Mouse (Mus musculus): Measurements from ENCODE around the gene Ces1e.

The Ces1e gene

DNA sequence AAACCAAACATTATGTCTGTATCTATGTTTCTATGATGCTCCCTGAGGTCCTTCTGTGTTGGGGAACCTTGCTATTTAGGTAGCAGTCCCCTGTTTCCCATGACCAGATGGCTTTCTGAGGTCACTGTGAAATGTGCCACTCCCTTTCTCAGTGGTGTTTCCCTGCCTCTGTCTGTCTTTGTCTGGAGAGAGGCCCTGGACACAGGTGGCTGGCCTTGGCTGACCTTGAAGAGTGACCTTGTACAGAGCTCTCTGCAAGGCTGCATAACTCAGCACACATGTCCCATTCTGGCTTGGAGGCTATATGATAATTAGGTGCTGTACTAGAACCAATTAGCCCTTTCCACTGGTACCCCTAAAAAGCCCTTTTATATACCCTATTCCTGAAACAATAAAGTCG, 52.8 kb downstream of the Ces1e start:
- DNase-seq (ENCODE audit: low read depth, low spot score): no peak

DNA sequence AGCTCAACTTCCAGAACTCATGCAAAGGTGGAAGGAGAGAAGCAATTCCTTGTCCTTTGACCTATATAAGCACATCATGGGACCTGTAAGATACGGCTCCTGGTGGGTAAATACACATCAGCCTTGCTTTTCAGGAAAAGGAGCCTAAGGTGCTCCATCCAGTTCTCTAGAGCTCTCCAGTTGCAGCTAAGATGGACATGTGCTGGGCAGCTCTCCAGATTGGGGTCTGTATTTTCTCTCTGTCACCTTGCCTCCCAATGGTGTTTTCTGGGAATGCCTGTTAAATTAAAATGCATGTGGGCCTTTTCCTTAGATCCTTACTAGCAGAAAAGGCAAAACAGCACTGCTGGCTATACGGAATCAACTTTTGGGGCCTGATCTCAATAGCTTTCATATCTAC, 54.9 kb downstream of the Ces1e start:
- DNase-seq (ENCODE audit: low read depth, low spot score): no peak

DNA sequence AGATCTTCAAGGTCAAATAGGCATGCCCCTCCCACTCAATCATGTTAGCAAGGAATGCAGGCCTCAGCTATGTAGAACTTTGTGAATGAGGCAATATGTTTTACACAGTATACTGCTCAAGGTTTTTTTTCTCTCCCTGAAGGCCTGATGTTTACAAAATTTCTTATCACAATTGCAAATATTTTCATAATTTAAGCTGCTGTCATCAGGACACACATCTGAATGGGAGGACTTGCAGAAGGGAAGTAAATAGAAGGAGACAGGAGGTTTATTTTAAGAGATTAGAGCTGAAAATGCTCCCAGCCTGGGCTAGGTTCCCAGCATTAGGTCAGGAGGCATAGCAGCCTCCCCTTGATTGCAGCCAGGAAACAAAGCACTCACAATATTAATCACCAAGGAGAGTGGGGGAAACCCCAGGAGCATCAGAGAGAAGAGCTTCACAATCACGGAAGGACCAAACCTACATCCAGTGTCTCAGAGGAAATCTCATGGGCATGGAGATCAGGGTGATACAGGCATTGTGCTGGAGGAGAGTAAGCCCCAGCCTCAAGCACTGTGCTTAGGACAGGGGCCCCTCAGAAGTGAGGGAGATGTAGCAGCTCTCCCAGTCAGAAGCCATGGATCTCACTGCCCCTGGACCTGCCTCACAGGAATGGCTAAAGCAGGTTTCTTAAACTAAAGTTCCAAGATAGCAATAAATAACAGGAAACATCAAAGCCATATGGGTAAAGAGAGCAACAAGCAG, 57.4 kb downstream of the Ces1e start:
- DNase-seq (ENCODE audit: low read depth, low spot score): no peak

DNA sequence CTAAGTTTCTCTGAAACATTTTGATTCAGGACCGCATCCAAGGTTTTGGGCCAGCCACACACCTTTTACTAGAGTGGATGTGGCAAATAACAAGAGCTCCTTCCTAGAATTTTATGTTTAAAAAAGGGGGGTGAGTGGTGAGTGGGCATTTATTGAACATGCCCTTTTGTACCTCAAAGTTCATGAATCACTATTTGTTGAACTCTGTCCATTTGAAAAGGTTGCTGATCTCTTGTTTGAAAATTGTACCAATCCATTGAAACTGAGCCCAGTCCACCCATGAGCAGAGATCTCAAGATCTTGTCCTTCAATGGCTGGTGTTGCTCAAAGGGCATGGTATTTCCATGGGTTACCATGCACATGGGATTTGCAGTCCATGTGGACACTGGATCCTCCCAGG, 66.1 kb downstream of the Ces1e start:
- DNase-seq (ENCODE audit: low read depth, low spot score): no peak

DNA sequence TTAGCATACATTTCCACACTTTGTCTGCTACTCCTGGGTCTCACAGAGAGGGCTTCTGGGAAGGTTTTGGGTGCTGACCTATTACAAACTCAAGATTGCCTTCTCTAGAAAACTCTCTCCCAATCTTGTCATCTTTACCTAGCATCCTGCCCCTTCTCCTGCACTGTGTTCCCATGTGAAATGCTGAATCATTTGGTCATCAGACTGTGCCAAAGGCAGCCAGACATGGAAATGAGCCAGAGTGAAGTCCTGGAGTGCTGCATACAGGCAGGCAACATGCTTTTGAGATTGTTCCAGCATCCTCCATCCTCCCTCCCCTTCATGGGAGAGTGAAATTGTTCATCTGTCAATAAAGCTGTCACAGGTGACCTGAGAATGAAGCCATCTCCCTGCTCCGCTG, 78.0 kb downstream of the Ces1e start:
- no peak for DNase-seq (ENCODE audit: low read depth, low spot score)
